Mouse (Mus musculus) liver, embryonic 14.5 days (tissue): ENCODE measurements at regions not wholly inside any gene's neighbourhood (a gene's known extent, or its start where the extent isn't known, plus 50 kb on each side); places are given as distances from the start of the nearest gene placed in this dataset.

Experiments
- CTCF ChIP-seq: IDR thresholded peaks from 2 replicates; pipeline ENCODE4 v1.5.1; 2016; ENCODE audit warnings: antibody characterized with exemption, low read depth, control low read depth
- EP300 ChIP-seq: IDR thresholded peaks from 2 replicates; pipeline ENCODE4 v1.6.1; 2016; ENCODE audit warnings: antibody characterized with exemption, low read depth

GRCm38 (mm10) chr7:129137303-129137990, 119.4 kb upstream of the Plpp4 start:
- TF ChIP-seq CTCF (no peak), EP300 (no peak)
